Mouse (Mus musculus) thymus, adult 2 months (tissue): ENCODE data around the gene 1700086D15Rik. TPM values are rescaled to one million over a fixed set of nuclear protein-coding genes. Genes with fewer than 3 reads are reported as not detected.

Experiments used
- DNase-seq: peaks from one replicate; pipeline ENCODE4 v3.0.0; 2021
- H3K27ac ChIP-seq: fragments of 200-500 bp; 2 replicates; pipeline ENCODE4 v1.5.1; 2012; ENCODE audit warnings: low read length, control low read depth; ENCODE audit not compliant: control insufficient read depth, insufficient read depth
- H3K27me3 ChIP-seq: fragments of 200-500 bp; 2 replicates; pipeline ENCODE4 v1.6.1; 2012; ENCODE audit warnings: mild to moderate bottlenecking, low read length, moderate library complexity, mixed read lengths; ENCODE audit not compliant: control insufficient read depth, insufficient read depth
- H3K36me3 ChIP-seq: fragments of 200-500 bp; 2 replicates; pipeline ENCODE4 v1.6.1; 2012; ENCODE audit warnings: mild to moderate bottlenecking, low read length, moderate library complexity; ENCODE audit not compliant: control insufficient read depth, insufficient read depth
- H3K4me1 ChIP-seq: fragments of 200-500 bp; replicated peaks from 2 replicates; pipeline ENCODE4 v1.6.1; 2012; ENCODE audit warnings: low read length; ENCODE audit not compliant: control insufficient read depth, insufficient read depth
- H3K4me3 ChIP-seq: fragments of 200-500 bp; 2 replicates; pipeline ENCODE4 v1.5.1; 2012; ENCODE audit warnings: mild to moderate bottlenecking, low read length, control low read depth, moderate library complexity; ENCODE audit not compliant: control insufficient read depth, insufficient read depth
- CTCF ChIP-seq: fragments of 200-500 bp; IDR thresholded peaks from 2 replicates; pipeline ENCODE4 v1.5.1; 2012; ENCODE audit warnings: mild to moderate bottlenecking, control low read depth, low read length, moderate library complexity, borderline replicate concordance; ENCODE audit not compliant: control insufficient read depth, poor library complexity, insufficient read depth; ENCODE audit errors: extremely low read depth
- POLR2A ChIP-seq: fragments of 200-500 bp; IDR thresholded peaks from 2 replicates; pipeline ENCODE4 v1.6.1; 2012; ENCODE audit warnings: mild to moderate bottlenecking, low read length, control low read depth, moderate library complexity; ENCODE audit not compliant: control insufficient read depth, poor library complexity, insufficient read depth; ENCODE audit errors: extremely low read depth
- WGBS: fragments of 180-500 bp; shearing (Covaris S2); methylation state at CpG from one replicate; pipeline ENCODE4 v1.1.7; 2018; 5-methylcytosine and 5-hydroxymethylcytosine counted together
- polyA plus RNA-seq: library from polyadenylated mRNA; depleted of rRNA; stranded (reverse); fragments of >200 nt; gene quantifications from 2 replicates; pipeline ENCODE4 v1.2.3, GENCODE M21; 2012

1700086D15Rik gene
- polyA plus RNA-seq, 1 experiment: not detected

- TF ChIP-seq CTCF (no peak), POLR2A (no peak)
- 76% methylated on average over 7 of the region's 7 CpGs for WGBS
- no peak for DNase-seq
- no peaks in the 10 kb centered on the region for H3K27me3 ChIP-seq
- H3K4me1 ChIP-seq: no peaks in the 10 kb centered on the region
- H3K4me3 ChIP-seq: no peak overlapping the region
- H3K27ac ChIP-seq: no peak overlapping the region
- H3K36me3 ChIP-seq: no peaks in the 10 kb centered on the region
These were observed 1.5 kb upstream of the 1700086D15Rik start for GRCm38 (mm10) chr11:65160991-65161880.

- Histone ChIP-seq H3K4me1 (no peaks in the 10 kb centered on the region), H3K27ac (no peak overlapping the region), H3K4me3 (no peak overlapping the region), H3K36me3 (no peaks in the 10 kb centered on the region), H3K27me3 (no peaks in the 10 kb centered on the region)
- TF ChIP-seq CTCF (no peak), POLR2A (no peak)
- WGBS: 94% methylated on average over 5 of the region's 5 CpGs
- no peak for DNase-seq
These were observed 1.1 kb downstream of the 1700086D15Rik start for GRCm38 (mm10) chr11:65158658-65158990.

- DNase-seq: no peak
These were observed 1.6 kb downstream of the 1700086D15Rik start for GRCm38 (mm10) chr11:65157966-65158657.

DNA sequence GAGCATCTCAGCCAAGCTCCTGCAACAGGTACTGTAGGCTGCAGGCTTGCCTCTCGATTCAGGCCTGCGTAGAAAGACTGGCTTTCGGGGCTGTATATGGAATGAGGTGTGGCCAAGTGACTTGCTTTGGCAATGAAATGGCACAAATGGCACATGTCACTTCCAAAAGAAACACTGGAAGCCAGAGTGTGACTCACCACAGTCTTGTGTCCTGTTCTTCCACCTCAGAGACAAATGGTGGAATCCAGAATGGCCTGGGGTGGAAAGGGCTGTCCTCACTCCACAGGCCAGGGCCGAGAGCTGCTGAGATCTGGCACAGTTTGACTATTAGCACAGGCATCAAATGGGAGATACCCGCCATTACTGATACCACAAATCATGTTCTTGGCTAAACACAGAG, 6.7 kb downstream of the 1700086D15Rik start:
- H3K36me3 ChIP-seq: no peaks in the 10 kb centered on the region
- H3K4me1 ChIP-seq: no peaks in the 10 kb centered on the region
- TF ChIP-seq POLR2A: no peak
- TF ChIP-seq CTCF: no peak
- no peak overlapping the region for H3K27ac ChIP-seq
- no peak overlapping the region for H3K4me3 ChIP-seq
- H3K27me3 ChIP-seq: no peaks in the 10 kb centered on the region
- WGBS: 90% methylated on average over 5 of the region's 5 CpGs
- no peak for DNase-seq

More at GRCm38 (mm10) chr11:65157966-65158657, 1.6 kb downstream of the 1700086D15Rik start:
- H3K4me1 ChIP-seq: no peaks in the 10 kb centered on the region
- H3K36me3 ChIP-seq: no peaks in the 10 kb centered on the region
- no peaks in the 10 kb centered on the region for H3K27me3 ChIP-seq
- WGBS: 92% methylated on average over 20 of the region's 20 CpGs
- no peak overlapping the region for H3K4me3 ChIP-seq
- TF ChIP-seq POLR2A (no peak), CTCF (no peak)
- H3K27ac ChIP-seq: no peak overlapping the region

- 90% methylated on average over 7 of the region's 7 CpGs for WGBS
- no peak for TF ChIP-seq CTCF
- no peak for TF ChIP-seq POLR2A
These were observed 11.2 kb downstream of the 1700086D15Rik start for GRCm38 (mm10) chr11:65148441-65148840.

DNA sequence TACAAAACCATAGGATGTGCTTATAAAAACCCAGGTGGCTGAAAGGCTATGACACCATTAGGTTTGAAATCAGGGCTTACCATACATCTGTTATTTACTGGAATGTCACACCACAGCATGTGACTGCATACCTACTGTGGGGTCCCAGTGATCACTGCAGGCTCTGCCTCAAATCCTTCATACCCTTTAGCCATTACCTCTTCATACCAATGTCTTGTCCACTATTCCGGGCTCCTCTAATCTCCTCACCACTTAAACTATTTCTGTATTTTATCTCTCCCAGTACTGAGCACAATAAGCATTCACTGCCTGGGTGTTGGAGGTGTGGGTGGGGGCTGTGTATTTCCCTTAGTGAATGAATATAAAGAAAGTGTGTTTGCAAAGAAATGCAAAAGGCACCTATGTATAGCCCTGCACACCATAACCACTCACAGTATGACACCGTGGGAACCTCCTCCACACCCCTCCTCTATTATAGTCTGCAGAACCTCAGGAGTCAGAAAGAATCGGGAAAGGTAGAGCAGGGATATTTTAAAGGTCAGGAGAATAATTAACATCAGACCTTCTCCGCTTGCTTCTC, 16.8 kb downstream of the 1700086D15Rik start:
- Histone ChIP-seq H3K27ac (no peak overlapping the region), H3K27me3 (no peaks in the 10 kb centered on the region), H3K4me3 (no peak overlapping the region), H3K36me3 (no peaks in the 10 kb centered on the region), H3K4me1 (no peaks in the 10 kb centered on the region)
- no peak for DNase-seq
- 94% methylated on average over 4 of the region's 4 CpGs for WGBS
- TF ChIP-seq CTCF (no peak), POLR2A (no peak)

More at GRCm38 (mm10) chr11:65148441-65148840, 11.2 kb downstream of the 1700086D15Rik start:
- H3K36me3 ChIP-seq: no peaks in the 10 kb centered on the region
- no peaks in the 10 kb centered on the region for H3K4me1 ChIP-seq
- no peak for DNase-seq
- no peak overlapping the region for H3K4me3 ChIP-seq
- no peaks in the 10 kb centered on the region for H3K27me3 ChIP-seq
- H3K27ac ChIP-seq: no peak overlapping the region
